Mouse (Mus musculus) stomach, embryonic 14.5 days (tissue): ENCODE measurements around the gene Msmp. TPM values are rescaled to one million over a fixed set of nuclear protein-coding genes. Genes with fewer than 3 reads are reported as not detected.

Source experiments
- microRNA-seq: library from miRNA; unstranded; fragments of <30 nt; microRNA quantifications from one replicate; pipeline ENCODE4, GENCODE M21; 2016
- polyA plus RNA-seq: library from polyadenylated mRNA; unstranded; fragments of >200 nt; fragmentation: Nextera tagmentation; extraction: Ambion mirVana; gene quantifications from 2 replicates; pipeline ENCODE4 v1.2.1, GENCODE M21; 2014

The Msmp gene
- polyA plus RNA-seq, 1 experiment from 2014 or later: 1.0 TPM

Small RNA genes within 50 kb of the gene (microRNA-seq; reads per million reads assigned to microRNA genes)
- not detected for gene Gm25262

Other genes starting within 250 kb of the Msmp start
- 12.4 and 13.5 TPM in 2 replicates for gene Rusc2, start 202.5 kb downstream of the Msmp start, polyA plus RNA-seq
- 0.22 and 0.25 TPM in 2 replicates for gene Fam166b, start 155.4 kb downstream of the Msmp start, polyA plus RNA-seq
- gene Tesk1, start 142.6 kb downstream of the Msmp start, polyA plus RNA-seq: 5.4 and 7.1 TPM in 2 replicates
- 5.5 and 5.6 TPM in 2 replicates for gene Cd72, start 129.9 kb downstream of the Msmp start, polyA plus RNA-seq
- not detected in 2 replicates for gene Sit1, start 100.8 kb downstream of the Msmp start, polyA plus RNA-seq
- gene Ccdc107, start 91.6 kb downstream of the Msmp start, polyA plus RNA-seq: 130 and 132 TPM in 2 replicates
- 43.5 and 46.8 TPM in 2 replicates for gene Arhgef39, start 84.8 kb downstream of the Msmp start, polyA plus RNA-seq
- 2.8 and 5.8 TPM in 2 replicates for gene Car9, start 77.5 kb downstream of the Msmp start, polyA plus RNA-seq
- gene Tpm2, start 60.7 kb downstream of the Msmp start, polyA plus RNA-seq: 790 and 843 TPM in 2 replicates
- gene Creb3, start 22.2 kb downstream of the Msmp start, polyA plus RNA-seq: 56.2 and 69.8 TPM in 2 replicates
- gene Tln1, start 21.8 kb downstream of the Msmp start, polyA plus RNA-seq: 83.7 and 98.5 TPM in 2 replicates
- 41.0 and 44.5 TPM in 2 replicates for gene Rgp1, start 5.8 kb downstream of the Msmp start, polyA plus RNA-seq
- 13.8 and 14.4 TPM in 2 replicates for gene Gba2, start 5.6 kb downstream of the Msmp start, polyA plus RNA-seq
- gene Npr2, start 47.4 kb upstream of the Msmp start, polyA plus RNA-seq: 13.3 and 17.3 TPM in 2 replicates
- gene Spag8, start 69.1 kb upstream of the Msmp start, polyA plus RNA-seq: 0.70 and 1.7 TPM in 2 replicates
- gene Hint2, start 72.0 kb upstream of the Msmp start, polyA plus RNA-seq: 103 and 112 TPM in 2 replicates
- gene Tmem8b, start 84.5 kb upstream of the Msmp start, polyA plus RNA-seq: 4.5 and 5.6 TPM in 2 replicates
- gene Fam221b, start 84.7 kb upstream of the Msmp start, polyA plus RNA-seq: 3.7 and 4.2 TPM in 2 replicates
- not detected in 2 replicates for gene Olfr70, start 116.3 kb upstream of the Msmp start, polyA plus RNA-seq
- 0.09 TPM in 1 of 2 replicates, not detected in the other for gene Olfr71, start 125.8 kb upstream of the Msmp start, polyA plus RNA-seq
- gene Hrct1, start 142.7 kb upstream of the Msmp start, polyA plus RNA-seq: 0.46 and 0.78 TPM in 2 replicates
- 0.10 TPM in 1 of 2 replicates, not detected in the other for gene Spaar, start 145.5 kb upstream of the Msmp start, polyA plus RNA-seq
- not detected in 2 replicates for gene Olfr159, start 186.5 kb upstream of the Msmp start, polyA plus RNA-seq
- gene Olfr156, start 239.4 kb upstream of the Msmp start, polyA plus RNA-seq: not detected in 2 replicates